Mouse (Mus musculus) limb, embryonic 15.5 days (tissue): ENCODE results near the gene Tpm3. TPM values are rescaled to one million over a fixed set of nuclear protein-coding genes. Genes with fewer than 3 reads are reported as not detected.

Source experiments
- ATAC-seq: fragments of 200-750 bp; cut with Nextera tagmentation; 2 replicates; pipeline ENCODE4 v1.8.0; 2017; ENCODE audit warnings: low read depth, moderate TSS enrichment; ENCODE audit not compliant: insufficient number of reproducible peaks, low FRiP score, low TSS enrichment
- H3K27ac ChIP-seq: fragments of 300-500 bp; sonication (generic); 2 replicates; pipeline ENCODE4 v1.5.1; 2015; ENCODE audit warnings: moderate library complexity, mild to moderate bottlenecking, inconsistent platforms
- H3K27me3 ChIP-seq: fragments of 300-500 bp; sonication (generic); 2 replicates; pipeline ENCODE4 v1.6.1; 2015; ENCODE audit warnings: inconsistent platforms
- H3K36me3 ChIP-seq: fragments of 300-500 bp; sonication (generic); 2 replicates; pipeline ENCODE4 v1.6.1; 2015; ENCODE audit warnings: inconsistent platforms
- H3K4me1 ChIP-seq: fragments of 300-500 bp; sonication (generic); 2 replicates; pipeline ENCODE4 v1.6.1; 2015; ENCODE audit warnings: inconsistent platforms
- H3K4me2 ChIP-seq: fragments of 300-500 bp; sonication (generic); 2 replicates; pipeline ENCODE4 v1.6.1; 2015; ENCODE audit warnings: mild to moderate bottlenecking, inconsistent platforms
- H3K4me3 ChIP-seq: fragments of 300-500 bp; sonication (generic); 2 replicates; pipeline ENCODE4 v1.5.1; 2015; ENCODE audit warnings: mild to moderate bottlenecking, inconsistent platforms
- H3K9ac ChIP-seq: fragments of 300-500 bp; sonication (generic); 2 replicates; pipeline ENCODE4 v1.6.1; 2015; ENCODE audit warnings: inconsistent platforms
- H3K9me3 ChIP-seq: fragments of 300-500 bp; sonication (generic); 2 replicates; pipeline ENCODE4 v1.6.1; 2016; ENCODE audit warnings: inconsistent platforms
- WGBS: fragments of 180-500 bp; shearing (Covaris S2); methylation state at CpG from one replicate; pipeline ENCODE4 v1.1.7; 2015; 5-methylcytosine and 5-hydroxymethylcytosine counted together
- polyA plus RNA-seq: library from polyadenylated mRNA; unstranded; fragments of >200 nt; fragmentation: Nextera tagmentation; extraction: Ambion mirVana; gene quantifications from 2 replicates; pipeline ENCODE4 v1.2.1, GENCODE M21; 2015

Gene Tpm3
- polyA plus RNA-seq, result 474 and 545 TPM in 2 replicates

DNA sequence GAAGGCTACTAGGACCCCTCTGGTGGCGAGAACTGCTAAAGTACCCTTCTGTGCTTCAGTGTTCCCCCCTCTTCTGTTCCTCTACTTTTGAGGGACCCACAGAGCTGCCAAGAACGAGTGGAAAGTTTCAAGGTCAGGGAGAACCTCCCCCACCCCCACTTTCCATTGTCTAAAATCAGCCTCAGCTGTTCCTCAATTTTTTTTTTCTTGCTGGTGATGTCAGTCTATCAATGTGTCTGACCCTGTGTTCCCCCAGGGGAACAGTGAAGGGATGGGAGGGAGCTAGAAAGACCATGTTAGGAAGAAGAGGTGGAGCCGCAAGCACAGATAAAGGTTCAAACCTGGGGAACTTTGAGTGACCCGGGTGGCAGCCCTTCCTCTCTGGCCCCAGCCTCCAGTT, at the start of gene Tpm3:
Gene Tpm3 (plus strand): TSS at position 356 of the 400 bp plus-strand sequence.
- Histone ChIP-seq H3K27me3 (no peaks in the 10 kb centered on the region), H3K4me3 (no peak within 1 kb of the TSS), H3K9me3 (no peaks in the 10 kb centered on the region), H3K36me3 (no peaks in the 10 kb centered on the region), H3K4me1 (peaks cover 4% of the 10 kb centered on the region), H3K4me2 (no peak within 1 kb of the TSS), H3K9ac (no peak within 1 kb of the TSS), H3K27ac (no peak within 1 kb of the TSS)
- 65% methylated on average over 4 of the region's 4 CpGs for WGBS
- no peak for ATAC-seq

DNA sequence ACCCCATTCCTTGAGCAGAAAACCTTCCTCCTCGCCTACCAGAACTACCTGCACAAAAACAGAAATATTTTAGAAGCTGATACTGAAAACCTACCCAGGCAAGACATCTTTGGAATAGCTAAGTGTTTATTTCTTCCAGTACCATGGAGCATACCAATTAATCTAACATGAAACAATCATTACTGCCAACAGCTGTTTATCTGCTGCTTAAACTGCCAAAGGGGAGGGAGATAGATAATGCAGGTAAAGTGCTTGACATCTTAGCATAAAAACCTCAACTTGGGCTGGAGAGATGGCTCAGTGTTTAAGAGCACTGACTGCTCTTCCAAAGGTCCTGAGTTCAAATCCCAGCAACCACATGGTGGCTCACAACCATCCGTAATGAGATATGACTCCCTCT, 37.8 kb upstream of the Tpm3 start:
- Histone ChIP-seq H3K4me2 (no peak overlapping the region), H3K4me3 (no peak overlapping the region), H3K36me3 (peaks cover 72% of the 10 kb centered on the region), H3K4me1 (no peaks in the 10 kb centered on the region), H3K27ac (no peak overlapping the region), H3K27me3 (no peaks in the 10 kb centered on the region), H3K9ac (no peak overlapping the region), H3K9me3 (no peaks in the 10 kb centered on the region)
- WGBS, result 89% methylated on average over 2 of the region's 2 CpGs
- ATAC-seq, result no peak

DNA sequence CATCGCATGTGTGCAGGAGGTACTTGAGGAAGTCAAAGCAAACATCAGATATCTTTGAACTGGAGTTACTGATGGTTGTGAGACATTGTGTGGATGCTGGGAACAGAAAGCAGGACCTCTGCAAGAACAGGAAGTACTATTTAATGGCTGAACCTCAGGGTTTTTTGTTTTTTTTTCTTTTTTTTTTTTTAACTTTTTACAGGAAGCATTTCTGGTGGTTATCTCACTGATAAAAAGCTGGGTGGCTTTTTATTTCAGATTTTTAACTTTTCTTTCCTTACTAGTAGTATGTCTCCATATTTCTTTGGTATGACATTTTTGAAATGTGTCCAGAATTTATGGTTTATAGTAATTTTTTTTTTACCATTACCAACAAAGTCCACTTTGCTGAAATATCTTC, 36.2 kb upstream of the Tpm3 start:
- Histone ChIP-seq H3K36me3 (peaks cover 72% of the 10 kb centered on the region), H3K4me3 (no peak overlapping the region), H3K27me3 (no peaks in the 10 kb centered on the region), H3K4me2 (no peak overlapping the region), H3K9ac (no peak overlapping the region), H3K4me1 (no peaks in the 10 kb centered on the region), H3K9me3 (no peaks in the 10 kb centered on the region), H3K27ac (no peak overlapping the region)
- 100% methylated on average over 1 of the region's 1 CpGs for WGBS
- no peak for ATAC-seq

DNA sequence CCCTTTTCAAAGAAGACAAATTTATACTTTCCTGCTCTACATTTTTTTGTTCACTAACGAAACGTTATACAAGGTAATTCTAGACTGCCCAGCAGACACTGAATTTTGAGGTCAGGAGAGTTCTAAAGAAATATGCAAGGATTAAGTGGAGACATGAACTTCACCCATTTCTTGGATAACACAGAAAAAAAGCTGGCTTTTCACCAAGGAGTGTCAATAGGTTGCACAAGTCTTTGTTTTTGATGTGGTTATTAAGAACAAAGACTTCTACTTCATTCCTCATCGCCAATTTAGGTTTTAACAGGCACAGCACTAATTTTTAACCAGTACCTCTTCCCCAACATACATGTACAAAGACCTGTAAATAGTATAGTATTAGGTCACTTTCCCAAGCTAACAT, 22.8 kb upstream of the Tpm3 start:
- H3K27me3 ChIP-seq, result no peaks in the 10 kb centered on the region
- WGBS, result 52% methylated on average over 3 of the region's 3 CpGs
- peaks cover 24% of the 10 kb centered on the region for H3K36me3 ChIP-seq
- peaks cover 18% of the 10 kb centered on the region for H3K4me1 ChIP-seq
- H3K4me3 ChIP-seq, result no peak overlapping the region
- no peak for ATAC-seq
- no peak overlapping the region for H3K27ac ChIP-seq
- H3K4me2 ChIP-seq, result no peak overlapping the region
- no peak overlapping the region for H3K9ac ChIP-seq
- no peaks in the 10 kb centered on the region for H3K9me3 ChIP-seq

- peak within 1 kb of the TSS; percentile 55 for H3K4me2 ChIP-seq
- H3K4me3 ChIP-seq, result peak within 1 kb of the TSS; percentile 81
- peaks cover 20% of the 10 kb centered on the region for H3K4me1 ChIP-seq
- H3K36me3 ChIP-seq, result peaks cover 24% of the 10 kb centered on the region
- WGBS, result under 1% methylated on average over 42 of the region's 43 CpGs
- peak within 1 kb of the TSS; percentile 93 for H3K9ac ChIP-seq
- peak within 1 kb of the TSS; percentile 97 for H3K27ac ChIP-seq
- peak; percentile 72 for ATAC-seq
- H3K9me3 ChIP-seq, result no peaks in the 10 kb centered on the region
- H3K27me3 ChIP-seq, result no peaks in the 10 kb centered on the region
These were observed 20.8 kb upstream of the Tpm3 start, which contains the start of gene 4933434E20Rik for GRCm38 (mm10) chr3:90051441-90052350. Gene 4933434E20Rik, plus strand, starts transcription at chr3:90051636.

GRCm38 (mm10) chr3:90052351-90053241, 19.9 kb upstream of the Tpm3 start, which contains the start of gene Ubap2l:
Gene Ubap2l, minus strand, starts transcription at chr3:90052628.
- peak within 1 kb of the TSS; percentile 55 for H3K4me2 ChIP-seq
- H3K4me1 ChIP-seq, result peaks cover 20% of the 10 kb centered on the region
- peak within 1 kb of the TSS; percentile 97 for H3K27ac ChIP-seq
- H3K9me3 ChIP-seq, result no peaks in the 10 kb centered on the region
- ATAC-seq, result peak; percentile 94
- no peaks in the 10 kb centered on the region for H3K27me3 ChIP-seq
- peak within 1 kb of the TSS; percentile 93 for H3K9ac ChIP-seq
- H3K4me3 ChIP-seq, result peak within 1 kb of the TSS; percentile 81
- 0% methylated on average over 77 of the region's 81 CpGs for WGBS
- peaks cover 28% of the 10 kb centered on the region for H3K36me3 ChIP-seq

- Histone ChIP-seq H3K4me2 (no peak overlapping the region), H3K27ac (no peak overlapping the region), H3K27me3 (no peaks in the 10 kb centered on the region), H3K9ac (no peak overlapping the region), H3K36me3 (peaks cover 55% of the 10 kb centered on the region), H3K9me3 (no peaks in the 10 kb centered on the region), H3K4me3 (no peak overlapping the region), H3K4me1 (no peaks in the 10 kb centered on the region)
- 89% methylated on average over 6 of the region's 6 CpGs for WGBS
- no peak for ATAC-seq
These were observed 10.9 kb upstream of the Tpm3 start for GRCm38 (mm10) chr3:90061549-90061948.

- Histone ChIP-seq H3K27ac (no peak overlapping the region), H3K27me3 (no peaks in the 10 kb centered on the region), H3K4me2 (no peak overlapping the region), H3K4me1 (no peaks in the 10 kb centered on the region), H3K9me3 (no peaks in the 10 kb centered on the region), H3K4me3 (no peak overlapping the region), H3K36me3 (peaks cover 45% of the 10 kb centered on the region), H3K9ac (no peak overlapping the region)
- ATAC-seq, result no peak
- 71% methylated on average over 2 of the region's 2 CpGs for WGBS
These were observed 9.9 kb upstream of the Tpm3 start for GRCm38 (mm10) chr3:90062539-90062938.

GRCm38 (mm10) chr3:90064383-90064782, 8.1 kb upstream of the Tpm3 start:
- Histone ChIP-seq H3K9me3 (no peaks in the 10 kb centered on the region), H3K27me3 (no peaks in the 10 kb centered on the region), H3K36me3 (peaks cover 39% of the 10 kb centered on the region), H3K27ac (no peak overlapping the region), H3K4me1 (no peaks in the 10 kb centered on the region), H3K4me3 (no peak overlapping the region), H3K9ac (no peak overlapping the region), H3K4me2 (no peak overlapping the region)
- 82% methylated on average over 3 of the region's 3 CpGs for WGBS
- no peak for ATAC-seq

DNA sequence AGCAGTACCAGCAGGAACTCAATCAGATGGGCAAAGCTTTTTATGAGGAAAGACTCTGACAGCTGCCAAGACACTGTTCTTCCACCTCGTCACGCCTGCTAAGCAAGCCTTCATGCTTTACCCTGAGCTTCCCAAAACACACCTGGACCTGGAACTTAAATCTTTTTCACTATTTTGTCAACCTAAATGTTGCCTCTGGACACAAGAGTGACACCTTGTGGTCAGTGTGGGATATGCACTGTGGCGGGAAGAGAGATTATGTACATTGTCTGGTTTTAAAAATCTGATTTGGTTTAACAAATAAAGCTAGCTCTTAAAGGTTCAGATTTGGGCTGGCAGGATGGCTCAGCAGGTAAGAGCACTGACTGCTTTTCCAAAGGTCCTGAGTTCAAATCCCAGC, 6.9 kb upstream of the Tpm3 start:
- Histone ChIP-seq H3K27ac (no peak overlapping the region; the same call in 1 of the 2 replicates), H3K36me3 (peaks cover 35% of the 10 kb centered on the region)
- WGBS, result 45% methylated on average over 3 of the region's 3 CpGs

DNA sequence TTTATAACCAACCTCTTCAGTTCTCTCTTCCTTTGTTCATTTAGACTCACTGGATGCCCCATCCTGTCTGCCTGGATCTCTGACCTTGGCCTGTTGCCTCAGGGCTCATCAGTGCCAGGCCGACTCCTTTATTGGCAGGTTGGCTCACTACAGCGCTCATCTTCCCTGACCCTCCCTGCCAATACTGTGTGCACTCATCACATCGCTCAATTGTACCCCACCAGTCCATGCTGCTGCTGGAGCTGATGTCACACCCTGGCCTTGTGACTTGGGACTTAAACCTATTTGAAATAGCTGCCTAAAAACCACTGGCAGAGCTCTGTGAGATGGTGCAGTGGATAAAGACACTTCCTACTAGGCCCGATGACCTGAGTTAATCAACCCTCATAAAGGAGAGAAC, 4.6 kb upstream of the Tpm3 start:
- H3K4me1 ChIP-seq, result no peaks in the 10 kb centered on the region
- H3K9ac ChIP-seq, result no peak overlapping the region
- H3K27me3 ChIP-seq, result no peaks in the 10 kb centered on the region
- H3K9me3 ChIP-seq, result no peaks in the 10 kb centered on the region
- H3K4me2 ChIP-seq, result no peak overlapping the region
- peaks cover 13% of the 10 kb centered on the region for H3K36me3 ChIP-seq
- no peak overlapping the region for H3K27ac ChIP-seq
- ATAC-seq, result no peak
- 92% methylated on average over 4 of the region's 4 CpGs for WGBS
- no peak overlapping the region for H3K4me3 ChIP-seq

More for the DNA sequence above, 6.9 kb upstream of the Tpm3 start:
- Histone ChIP-seq H3K4me1 (no peaks in the 10 kb centered on the region), H3K9ac (no peak overlapping the region), H3K27me3 (no peaks in the 10 kb centered on the region), H3K9me3 (no peaks in the 10 kb centered on the region), H3K4me3 (no peak overlapping the region), H3K4me2 (no peak overlapping the region)
- no peak for ATAC-seq

DNA sequence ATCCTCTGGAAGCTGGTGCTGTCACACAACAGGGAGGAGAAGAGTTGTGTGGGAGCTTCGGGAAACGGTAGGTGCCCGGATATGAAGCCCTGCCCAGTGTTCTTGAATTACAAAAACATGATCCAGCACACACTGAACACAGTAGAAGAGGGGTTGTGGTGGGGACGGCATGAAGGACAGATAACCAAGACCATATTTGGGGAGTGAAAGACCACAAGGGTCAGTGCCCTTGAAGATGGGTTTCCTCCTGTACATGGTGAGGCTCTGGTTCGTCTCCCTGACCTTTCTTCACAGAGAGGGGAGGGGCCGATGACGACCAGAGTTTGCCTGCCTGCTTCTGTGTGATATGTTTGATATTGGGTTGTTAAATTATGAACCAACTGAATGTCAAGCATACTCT, 2.8 kb upstream of the Tpm3 start:
- ATAC-seq, result no peak
- Histone ChIP-seq H3K4me2 (no peak overlapping the region), H3K27me3 (no peaks in the 10 kb centered on the region), H3K36me3 (no peaks in the 10 kb centered on the region), H3K4me3 (no peak overlapping the region), H3K4me1 (no peaks in the 10 kb centered on the region), H3K9ac (no peak overlapping the region), H3K27ac (no peak overlapping the region), H3K9me3 (no peaks in the 10 kb centered on the region)
- WGBS, result 71% methylated on average over 7 of the region's 7 CpGs
